Mouse (Mus musculus): Measurements from ENCODE around the gene Nrgn.

Nrgn gene

GRCm38 (mm10) chr9:37552536-37553293 lies at the start of gene Nrgn:
Nrgn (minus strand) TSS chr9:37552904.
- DNase-seq (ENCODE audit: low spot score): peak; percentile 87

GRCm38 (mm10) chr9:37600538-37601205 lies 48.0 kb upstream of the Nrgn start:
- no peak for DNase-seq (ENCODE audit: low spot score)

- no peak for DNase-seq (ENCODE audit: low spot score)
Measured at GRCm38 (mm10) chr9:37598637-37599036, 45.9 kb upstream of the Nrgn start.

GRCm38 (mm10) chr9:37595570-37595969 lies 42.9 kb upstream of the Nrgn start:
- no peak for DNase-seq (ENCODE audit: low spot score)

GRCm38 (mm10) chr9:37593690-37594089 lies 41.0 kb upstream of the Nrgn start:
- DNase-seq (ENCODE audit: low spot score): no peak

- no peak for DNase-seq (ENCODE audit: low spot score)
Measured at GRCm38 (mm10) chr9:37592633-37593032, 39.9 kb upstream of the Nrgn start.

GRCm38 (mm10) chr9:37592025-37592424 lies 39.3 kb upstream of the Nrgn start:
- no peak for DNase-seq (ENCODE audit: low spot score)

- no peak for DNase-seq (ENCODE audit: low spot score)
Measured at GRCm38 (mm10) chr9:37590381-37590780, 37.7 kb upstream of the Nrgn start.

GRCm38 (mm10) chr9:37586718-37587117 lies 34.0 kb upstream of the Nrgn start:
- no peak for DNase-seq (ENCODE audit: low spot score)

- no peak for DNase-seq (ENCODE audit: low spot score)
Measured at GRCm38 (mm10) chr9:37583594-37583993, 30.9 kb upstream of the Nrgn start.

GRCm38 (mm10) chr9:37576436-37576930 lies 23.8 kb upstream of the Nrgn start:
- peak; percentile 55 for DNase-seq (ENCODE audit: low spot score)

- DNase-seq (ENCODE audit: low spot score): no peak
Measured at GRCm38 (mm10) chr9:37572204-37572876, 19.6 kb upstream of the Nrgn start.

- DNase-seq (ENCODE audit: low spot score): no peak
Measured at GRCm38 (mm10) chr9:37569231-37569835, 16.6 kb upstream of the Nrgn start.

- DNase-seq (ENCODE audit: low spot score): no peak
Measured at GRCm38 (mm10) chr9:37568605-37569214, 16.0 kb upstream of the Nrgn start.

GRCm38 (mm10) chr9:37567892-37568604 lies 15.3 kb upstream of the Nrgn start:
- DNase-seq (ENCODE audit: low spot score): no peak

GRCm38 (mm10) chr9:37567454-37567853 lies 14.8 kb upstream of the Nrgn start:
- DNase-seq (ENCODE audit: low spot score): no peak

GRCm38 (mm10) chr9:37567019-37567418 lies 14.3 kb upstream of the Nrgn start:
- no peak for DNase-seq (ENCODE audit: low spot score)

- no peak for DNase-seq (ENCODE audit: low spot score)
Measured at GRCm38 (mm10) chr9:37563805-37564204, 11.1 kb upstream of the Nrgn start.

- DNase-seq (ENCODE audit: low spot score): no peak
Measured at GRCm38 (mm10) chr9:37560617-37561016, 7.9 kb upstream of the Nrgn start.

GRCm38 (mm10) chr9:37556366-37556765 lies 3.7 kb upstream of the Nrgn start:
- no peak for DNase-seq (ENCODE audit: low spot score)
